Mouse (Mus musculus) lung, adult 2 months (tissue): ENCODE measurements at regions not wholly inside any gene's neighbourhood (a gene's known extent, or its start where the extent isn't known, plus 50 kb on each side); places are given as distances from the start of the nearest gene placed in this dataset.

Experiments used
- DNase-seq: peaks from one replicate; pipeline ENCODE4 v3.0.0; 2022
- H3K4me1 ChIP-seq: fragments of 200-500 bp; 2 replicates; pipeline ENCODE4 v1.6.1; 2011; ENCODE audit warnings: low read length; ENCODE audit not compliant: control insufficient read depth, insufficient read depth
- H3K4me3 ChIP-seq: fragments of 200-500 bp; replicated peaks from 2 replicates; pipeline ENCODE3; 2011; ENCODE audit warnings: low read depth, mild to moderate bottlenecking, control low read depth, low read length; ENCODE audit errors: extremely low read depth
- CTCF ChIP-seq: fragments of 200-500 bp; IDR thresholded peaks from 2 replicates; pipeline ENCODE4 v1.5.1; 2011; ENCODE audit warnings: mild to moderate bottlenecking, low read length, control low read depth; ENCODE audit not compliant: insufficient read depth
- POLR2A ChIP-seq: fragments of 200-500 bp; IDR thresholded peaks from 2 replicates; pipeline ENCODE4 v1.6.1; 2011; ENCODE audit warnings: low read depth, mild to moderate bottlenecking, control low read depth, low read length, borderline replicate concordance; ENCODE audit errors: extremely low read depth
- WGBS: fragments of 180-500 bp; shearing (Covaris S2); methylation state at CpG from one replicate; pipeline ENCODE4 v1.1.7; 2018; 5-methylcytosine and 5-hydroxymethylcytosine counted together

DNA sequence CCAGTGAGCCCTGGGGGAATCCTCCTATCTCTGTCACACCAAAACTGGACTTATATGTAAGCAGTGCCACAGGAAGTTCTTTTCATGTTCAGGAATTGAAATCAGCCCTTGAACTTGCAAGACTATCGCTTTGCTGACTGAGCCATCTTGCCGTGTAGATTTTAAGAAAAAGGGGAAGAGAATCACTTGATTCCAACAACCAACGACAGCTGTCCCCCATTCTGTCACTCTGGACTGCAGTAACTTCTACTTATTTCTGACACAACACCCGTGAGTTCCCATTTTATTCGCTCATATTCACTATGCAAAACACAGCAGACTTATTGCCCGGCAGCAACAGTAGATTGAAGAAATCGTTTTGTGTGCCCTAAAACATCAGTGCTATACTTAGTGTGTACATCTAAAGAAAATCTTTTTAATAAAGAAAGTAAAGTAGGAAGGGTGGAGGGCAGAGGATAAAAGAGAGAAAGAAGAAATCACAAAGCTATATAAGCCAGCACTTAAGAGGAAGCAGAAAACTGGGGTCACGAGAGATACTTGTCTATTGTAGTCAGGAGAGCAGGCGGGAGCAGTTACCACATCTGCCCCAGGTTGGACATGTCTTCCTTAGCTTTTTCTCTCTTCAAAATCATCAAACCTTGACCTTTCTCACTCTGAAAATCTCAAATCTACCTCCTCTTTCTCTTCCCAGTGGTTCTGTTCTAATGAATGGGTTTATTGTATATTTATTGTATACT is 336.7 kb downstream of the Sox4 start:
- TF ChIP-seq POLR2A (no peak), CTCF (no peak)
- no peak overlapping the region for H3K4me3 ChIP-seq
- no peaks in the 10 kb centered on the region for H3K4me1 ChIP-seq
- 69% methylated on average over 9 of the region's 9 CpGs for WGBS
- DNase-seq = no peak

DNA sequence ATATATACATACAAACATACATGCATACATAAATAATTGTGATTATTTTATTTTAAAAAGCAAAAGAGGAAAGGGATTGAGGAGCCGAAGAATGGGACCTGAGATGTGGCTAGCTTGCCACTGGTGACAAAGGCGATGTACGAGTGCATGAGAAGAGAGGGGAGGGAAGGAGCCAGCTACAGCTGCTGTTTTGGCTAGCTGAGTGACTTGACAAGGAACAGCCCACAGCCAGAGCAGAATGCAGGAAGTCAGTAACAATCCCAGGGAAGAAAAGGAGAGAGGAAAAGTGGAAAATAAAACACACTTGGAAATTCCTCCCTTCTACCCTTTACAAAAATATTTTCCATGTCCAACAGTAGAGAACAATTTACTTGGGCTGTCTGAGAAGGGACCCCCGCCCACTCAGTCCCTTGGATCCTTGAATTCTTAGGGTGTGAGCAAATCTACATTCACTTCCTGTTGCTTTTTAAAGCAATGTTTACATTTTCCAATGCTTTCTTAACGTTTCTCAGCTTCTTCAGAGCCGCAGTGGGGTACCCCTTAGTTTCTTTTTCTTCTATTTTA is 345.9 kb downstream of the Sox4 start:
- 18% methylated on average over 6 of the region's 6 CpGs for WGBS
- H3K4me3 ChIP-seq = no peak overlapping the region
- H3K4me1 ChIP-seq = peaks cover 6% of the 10 kb centered on the region
- no peak for DNase-seq
- no peak for TF ChIP-seq CTCF
- no peak for TF ChIP-seq POLR2A

DNA sequence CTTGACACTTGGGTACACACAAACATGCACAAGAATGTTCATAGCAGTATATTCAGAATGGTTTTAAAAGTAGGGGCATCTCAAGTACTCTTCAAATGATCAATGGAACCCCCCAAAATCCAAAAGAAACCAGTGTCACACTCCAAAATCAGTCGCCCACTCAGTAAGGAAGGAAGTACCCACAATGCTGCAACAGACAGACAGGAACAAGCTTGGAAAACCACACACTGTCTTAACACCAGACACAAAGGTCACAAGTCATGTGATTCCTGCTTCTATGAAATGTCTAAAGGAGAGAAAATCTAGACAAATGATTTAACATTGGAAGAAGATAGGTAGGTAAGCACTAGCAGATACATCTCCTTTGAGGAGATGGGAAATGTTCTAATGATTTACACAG is 346.9 kb downstream of the Sox4 start:
- TF ChIP-seq CTCF = no peak
- no peak for TF ChIP-seq POLR2A
- H3K4me3 ChIP-seq = no peak overlapping the region
- DNase-seq = no peak
- peaks cover 6% of the 10 kb centered on the region for H3K4me1 ChIP-seq
- 47% methylated on average over 1 of the region's 1 CpGs for WGBS

DNA sequence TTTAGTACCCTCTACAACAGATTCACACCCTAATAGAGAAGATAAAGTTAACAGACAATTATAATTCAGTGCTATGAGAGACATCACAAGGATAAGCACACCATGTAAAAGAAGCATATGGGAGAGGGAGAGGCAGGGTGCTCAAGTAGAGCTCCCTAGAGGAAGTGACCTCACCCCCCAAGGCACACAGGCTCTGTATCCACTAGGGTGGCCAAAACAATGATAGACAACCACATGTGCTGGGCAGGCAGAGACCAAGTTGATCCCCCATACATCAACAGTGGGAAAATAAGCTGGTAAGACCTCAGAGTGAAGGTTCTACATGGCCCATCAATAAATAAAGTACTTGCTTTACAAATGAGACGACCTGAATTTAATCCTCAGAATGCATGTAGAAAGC is 347.7 kb downstream of the Sox4 start:
- H3K4me1 ChIP-seq = peaks cover 8% of the 10 kb centered on the region
- DNase-seq = no peak
- no peak overlapping the region for H3K4me3 ChIP-seq
- TF ChIP-seq POLR2A (no peak), CTCF (no peak)
- WGBS = 69% methylated on average over 1 of the region's 1 CpGs

DNA sequence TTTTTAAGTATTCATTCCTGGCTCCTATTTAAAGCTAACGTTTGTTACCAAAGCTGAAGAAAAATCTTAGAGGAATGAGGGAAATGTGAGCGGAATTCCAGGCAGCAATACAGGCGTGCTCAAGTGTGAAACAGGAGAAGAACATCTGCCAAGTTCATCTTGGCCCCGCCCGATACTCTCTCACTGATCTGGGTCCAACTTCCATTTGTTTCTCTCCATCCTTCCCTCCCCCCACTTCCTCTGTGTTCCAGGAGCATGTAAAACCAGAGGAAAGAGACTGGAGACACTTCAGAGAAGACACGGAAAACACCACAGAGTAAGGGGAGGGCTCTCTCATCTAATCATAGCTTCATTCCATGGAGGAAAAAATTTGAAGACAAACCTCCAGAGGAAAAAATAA is 346.7 kb downstream of the Gm11361 start:
- 20% methylated on average over 6 of the region's 6 CpGs for WGBS
- Histone ChIP-seq H3K4me1 (peaks cover 12% of the 10 kb centered on the region), H3K4me3 (no peak overlapping the region)
- TF ChIP-seq CTCF (no peak), POLR2A (no peak)
- peak; percentile 19 for DNase-seq

DNA sequence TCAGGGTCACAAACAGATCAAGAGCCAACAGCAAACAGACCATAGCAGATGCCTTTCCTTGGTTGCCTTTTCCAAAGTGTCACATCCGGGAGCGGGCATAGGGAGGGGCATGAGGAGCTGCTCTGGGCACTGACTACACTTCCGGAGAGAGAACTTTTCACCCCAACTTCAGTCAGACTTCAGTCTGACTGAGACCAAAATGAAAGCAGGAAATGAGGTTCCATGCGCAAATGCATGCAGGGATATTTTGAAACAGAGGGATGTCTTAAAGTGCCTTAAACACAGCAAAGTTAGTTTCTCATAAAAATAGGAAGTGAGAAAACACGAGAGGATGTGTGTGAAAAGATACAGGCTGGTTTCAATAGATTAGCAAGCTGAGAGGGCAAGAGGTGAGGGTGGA is 343.5 kb downstream of the Gm11361 start:
- Histone ChIP-seq H3K4me1 (peaks cover 8% of the 10 kb centered on the region), H3K4me3 (no peak overlapping the region)
- DNase-seq = no peak
- TF ChIP-seq CTCF = no peak
- no peak for TF ChIP-seq POLR2A
- 23% methylated on average over 5 of the region's 5 CpGs for WGBS

DNA sequence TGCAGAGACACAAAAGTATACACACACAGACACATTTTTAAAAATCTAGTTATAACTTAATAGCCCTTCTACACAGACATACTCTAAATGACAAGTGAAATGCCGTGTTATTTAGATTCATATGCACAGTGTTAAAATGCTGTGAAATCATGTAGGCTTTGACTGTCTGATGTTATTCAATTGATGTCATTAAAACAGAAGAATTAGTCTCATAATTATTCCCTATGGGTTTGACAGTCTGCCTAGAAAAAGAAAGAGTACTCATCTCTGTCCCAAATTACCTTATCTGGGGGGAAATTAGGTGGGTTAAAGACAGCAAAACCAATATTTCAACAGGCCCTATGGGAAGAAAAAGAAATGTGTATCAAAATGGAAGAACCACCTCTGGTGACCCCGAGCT is 339.0 kb downstream of the Gm11361 start:
- 95% methylated on average over 2 of the region's 2 CpGs for WGBS
- TF ChIP-seq CTCF (no peak), POLR2A (no peak)
- H3K4me3 ChIP-seq = no peak overlapping the region
- DNase-seq = no peak
- peaks cover 6% of the 10 kb centered on the region for H3K4me1 ChIP-seq

DNA sequence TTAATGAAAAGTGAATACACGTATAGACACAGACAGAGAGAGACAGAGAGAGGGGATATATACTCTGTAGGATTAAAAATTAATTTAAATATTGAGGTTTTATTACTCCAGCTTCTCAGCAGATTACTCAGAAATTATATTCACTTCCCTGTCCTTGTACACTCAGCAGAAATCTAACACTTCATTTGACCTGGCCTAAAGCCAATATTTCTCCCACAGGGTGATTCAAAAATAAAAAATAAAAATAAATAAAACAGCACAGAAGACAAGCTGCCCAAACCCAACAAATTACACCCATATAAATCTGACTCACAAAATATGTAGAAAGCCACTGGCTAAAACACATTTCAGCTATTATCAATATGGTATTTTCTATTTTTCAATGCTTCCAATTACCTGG is 334.8 kb downstream of the Gm11361 start:
- TF ChIP-seq POLR2A (no peak), CTCF (no peak)
- Histone ChIP-seq H3K4me1 (peaks cover 2% of the 10 kb centered on the region; the same call in 1 of the 2 replicates), H3K4me3 (no peak overlapping the region)
- 94% methylated on average over 1 of the region's 1 CpGs for WGBS
- no peak for DNase-seq

DNA sequence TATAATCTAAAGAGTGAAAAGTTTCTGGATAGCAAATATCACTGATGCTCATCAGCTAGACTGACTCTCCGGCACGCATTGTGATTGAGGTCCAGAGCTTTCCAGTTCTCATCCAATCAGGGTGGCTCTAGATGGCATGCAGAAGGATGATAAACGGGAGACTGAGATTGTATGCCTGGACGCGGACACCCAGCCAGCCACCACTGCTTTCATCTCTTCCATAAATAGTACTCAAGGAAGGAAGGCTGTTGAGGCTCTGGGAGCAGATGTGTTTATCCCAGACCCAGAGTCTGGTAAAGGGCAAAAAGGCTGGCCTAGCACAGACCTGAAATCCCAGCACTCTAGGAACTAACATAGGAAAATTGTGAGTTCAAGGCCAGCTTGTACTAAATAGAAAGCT is 330.6 kb downstream of the Gm11361 start:
- no peak for DNase-seq
- peaks cover 2% of the 10 kb centered on the region; the same call in 1 of the 2 replicates for H3K4me1 ChIP-seq
- TF ChIP-seq CTCF (no peak), POLR2A (no peak)
- 50% methylated on average over 5 of the region's 5 CpGs for WGBS
- H3K4me3 ChIP-seq = no peak overlapping the region

DNA sequence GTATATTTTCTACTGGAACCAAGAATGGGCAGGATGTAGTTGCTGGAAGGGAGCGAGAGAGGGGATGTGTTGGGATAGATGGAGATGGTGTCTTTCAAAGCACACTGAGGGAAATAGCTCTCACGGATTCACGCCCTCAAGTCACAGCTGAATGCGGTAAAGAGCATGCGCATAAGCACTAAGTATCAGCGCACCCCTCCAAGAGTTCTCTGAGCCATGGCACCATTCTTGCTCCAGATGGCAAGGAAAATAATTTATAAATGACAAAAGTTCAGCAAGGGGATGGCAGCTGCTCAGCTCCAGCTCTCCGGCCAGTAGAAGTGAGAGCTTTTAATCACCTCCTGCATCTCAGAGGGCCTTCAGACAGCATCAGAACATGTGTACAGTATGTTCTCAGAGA is 329.4 kb downstream of the Gm11361 start:
- Histone ChIP-seq H3K4me3 (no peak overlapping the region), H3K4me1 (peaks cover 2% of the 10 kb centered on the region; the same call in 1 of the 2 replicates)
- DNase-seq = no peak
- TF ChIP-seq POLR2A (no peak), CTCF (no peak)
- 84% methylated on average over 7 of the region's 7 CpGs for WGBS
